Mouse (Mus musculus): ENCODE data around the gene Ndufv2. TPM values are rescaled to one million over a fixed set of nuclear protein-coding genes. Genes with fewer than 3 reads are reported as not detected.

Gene Ndufv2
- polyA plus RNA-seq, 1 experiment from 2014 or later, result 239 TPM

DNA sequence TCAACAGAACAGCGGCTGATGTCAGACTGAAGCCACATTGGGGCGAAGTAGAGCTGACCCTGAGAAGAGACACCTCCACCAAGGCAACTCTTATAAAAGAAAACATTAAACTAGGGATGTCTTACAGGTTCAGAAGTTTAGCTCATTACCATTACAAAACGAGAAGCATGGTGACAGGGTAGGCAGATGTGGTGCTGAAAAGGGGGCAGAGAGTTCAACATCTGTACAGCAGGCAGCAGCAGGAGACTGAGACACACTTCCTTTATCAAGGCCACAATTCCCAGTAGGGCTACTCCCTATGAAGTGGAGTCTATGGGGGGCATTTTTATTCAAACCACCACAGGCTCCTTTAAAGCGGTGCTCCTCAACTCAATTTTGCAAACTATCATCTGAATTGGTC, 6.8 kb upstream of the Ndufv2 start:
- H3K4me2 ChIP-seq (replicated peaks; ENCODE audit: low read depth, low read length), result no peak overlapping the region
- no peak overlapping the region for H3K4me3 ChIP-seq (ENCODE audit: low read depth, low read length)
- no peaks in the 10 kb centered on the region; the same call in 1 of the 2 replicates for H3K4me1 ChIP-seq (ENCODE audit: insufficient read depth, low read depth, low read length)
- DNase-seq (ENCODE audit: low spot score), result no peak
- H3K36me3 ChIP-seq (ENCODE audit: insufficient read depth, low read length), result no peaks in the 10 kb centered on the region
- no peaks in the 10 kb centered on the region for H3K9me3 ChIP-seq (ENCODE audit: low read length)
- no peaks in the 10 kb centered on the region for H3K27me3 ChIP-seq (replicated peaks; ENCODE audit: insufficient read depth, low read length)
- H3K27ac ChIP-seq (ENCODE audit: low read length), result no peak overlapping the region
- ATAC-seq, result no peak
- 85% methylated on average over 4 of the region's 4 CpGs for WGBS
- no peak for TF ChIP-seq EP300 (IDR thresholded peaks at IDR 0.05)
- no peak for TF ChIP-seq CTCF (IDR thresholded peaks at IDR 0.05)
- no peak overlapping the region for H3K9ac ChIP-seq (replicated peaks; ENCODE audit: low read depth)

DNA sequence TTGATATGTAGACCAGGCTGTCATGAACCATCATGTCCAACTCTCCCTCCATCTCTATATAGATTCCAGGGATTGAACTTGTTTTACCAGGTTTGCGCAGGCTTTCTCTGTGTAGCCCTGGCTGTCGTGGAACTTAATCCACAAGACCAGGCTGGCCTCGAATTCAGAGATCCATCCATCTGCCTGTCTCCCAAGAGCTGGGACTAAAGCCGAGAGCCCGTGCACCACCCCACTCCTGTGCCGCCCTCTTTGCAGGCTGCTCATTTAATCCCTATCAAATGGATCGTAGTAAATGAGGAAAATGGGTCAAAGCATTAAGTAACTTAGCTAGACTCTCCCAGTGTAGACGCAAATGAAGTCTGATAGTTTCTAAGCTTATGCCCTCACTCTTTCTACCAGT, 6.1 kb upstream of the Ndufv2 start:
- H3K27me3 ChIP-seq (replicated peaks; ENCODE audit: insufficient read depth, low read length), result no peaks in the 10 kb centered on the region
- 60% methylated on average over 8 of the region's 8 CpGs for WGBS
- TF ChIP-seq EP300 (IDR thresholded peaks at IDR 0.05) (no peak), CTCF (IDR thresholded peaks at IDR 0.05) (no peak)
- H3K4me1 ChIP-seq (ENCODE audit: insufficient read depth, low read depth, low read length), result no peaks in the 10 kb centered on the region; the same call in 1 of the 2 replicates
- DNase-seq (ENCODE audit: low spot score), result no peak
- H3K4me2 ChIP-seq (replicated peaks; ENCODE audit: low read depth, low read length), result no peak overlapping the region
- H3K9me3 ChIP-seq (ENCODE audit: low read length), result no peaks in the 10 kb centered on the region
- no peak overlapping the region for H3K27ac ChIP-seq (ENCODE audit: low read length)
- no peaks in the 10 kb centered on the region for H3K36me3 ChIP-seq (ENCODE audit: insufficient read depth, low read length)
- no peak overlapping the region for H3K4me3 ChIP-seq (ENCODE audit: low read depth, low read length)
- ATAC-seq, result no peak
- H3K9ac ChIP-seq (replicated peaks; ENCODE audit: low read depth), result no peak overlapping the region

DNA sequence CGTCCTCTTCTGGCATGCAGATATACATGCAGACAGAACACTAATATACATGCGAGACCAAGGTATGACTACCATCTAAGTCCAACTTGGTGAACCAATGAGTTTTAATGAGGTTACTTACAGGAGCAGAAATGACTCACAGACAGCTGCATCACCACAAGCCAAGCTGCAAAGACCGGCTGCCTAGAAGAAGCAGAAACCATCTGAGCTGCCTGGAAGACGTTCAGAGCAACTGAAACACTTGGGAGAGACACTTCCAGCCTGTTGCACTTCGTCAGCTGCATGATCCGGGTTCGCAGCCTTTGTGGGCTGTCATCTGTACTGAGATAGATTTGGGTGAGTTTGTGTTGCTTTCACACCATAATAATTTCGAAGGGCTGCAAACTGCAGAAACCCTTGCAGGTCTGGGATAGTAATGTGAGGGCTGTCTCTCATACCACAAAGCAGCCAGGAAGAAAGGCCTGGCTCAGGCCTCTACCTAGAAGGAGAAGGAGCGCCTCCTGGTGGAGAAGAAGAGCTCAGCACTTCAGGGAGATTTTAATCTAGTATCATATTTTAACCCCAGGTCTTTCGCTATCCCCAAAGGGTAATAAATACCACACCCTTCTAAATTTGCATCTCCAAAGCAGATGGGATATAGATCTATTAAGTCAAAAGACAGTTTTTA, 5.4 kb upstream of the Ndufv2 start:
- no peaks in the 10 kb centered on the region for H3K27me3 ChIP-seq (replicated peaks; ENCODE audit: insufficient read depth, low read length)
- no peaks in the 10 kb centered on the region for H3K4me1 ChIP-seq (ENCODE audit: insufficient read depth, low read depth, low read length)
- 44% methylated on average over 10 of the region's 10 CpGs for WGBS
- no peak overlapping the region for H3K9ac ChIP-seq (replicated peaks; ENCODE audit: low read depth)
- peak; percentile 88 for TF ChIP-seq CTCF (IDR thresholded peaks at IDR 0.05)
- TF ChIP-seq EP300 (IDR thresholded peaks at IDR 0.05), result no peak
- H3K9me3 ChIP-seq (ENCODE audit: low read length), result no peaks in the 10 kb centered on the region
- no peak overlapping the region for H3K27ac ChIP-seq (ENCODE audit: low read length)
- peak; percentile 88 for DNase-seq (ENCODE audit: low spot score)
- no peak overlapping the region for H3K4me3 ChIP-seq (ENCODE audit: low read depth, low read length)
- no peaks in the 10 kb centered on the region for H3K36me3 ChIP-seq (ENCODE audit: insufficient read depth, low read length)
- no peak for ATAC-seq
- H3K4me2 ChIP-seq (replicated peaks; ENCODE audit: low read depth, low read length), result no peak overlapping the region

DNA sequence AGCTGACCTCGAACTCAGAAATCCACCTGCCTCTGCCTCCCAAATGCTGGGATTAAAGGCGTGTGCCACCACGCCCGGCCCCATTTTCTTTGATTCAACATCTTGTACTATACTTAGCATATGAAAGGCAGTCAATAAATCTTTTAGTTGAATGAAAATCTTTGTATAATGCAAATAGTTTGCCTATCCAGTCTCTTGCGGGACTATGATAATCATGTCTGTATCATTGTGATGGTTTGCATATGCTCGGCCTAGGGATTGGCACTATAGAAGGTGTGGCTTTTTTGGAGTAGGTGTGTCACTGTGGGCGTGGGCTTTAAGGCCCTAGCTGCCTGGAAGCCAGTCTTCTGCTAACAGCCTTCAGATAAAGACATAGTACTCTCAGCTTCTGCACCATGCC, 2.7 kb upstream of the Ndufv2 start:
- no peaks in the 10 kb centered on the region for H3K9me3 ChIP-seq (ENCODE audit: low read length)
- peaks cover 6% of the 10 kb centered on the region; the same call in 1 of the 2 replicates for H3K4me1 ChIP-seq (ENCODE audit: insufficient read depth, low read depth, low read length)
- H3K27me3 ChIP-seq (replicated peaks; ENCODE audit: insufficient read depth, low read length), result no peaks in the 10 kb centered on the region
- no peak for ATAC-seq
- 83% methylated on average over 7 of the region's 7 CpGs for WGBS
- TF ChIP-seq CTCF (IDR thresholded peaks at IDR 0.05) (no peak), EP300 (IDR thresholded peaks at IDR 0.05) (no peak)
- H3K36me3 ChIP-seq (ENCODE audit: insufficient read depth, low read length), result no peaks in the 10 kb centered on the region
- DNase-seq (ENCODE audit: low spot score), result no peak
- H3K27ac ChIP-seq (ENCODE audit: low read length), result no peak overlapping the region
- H3K9ac ChIP-seq (replicated peaks; ENCODE audit: low read depth), result no peak overlapping the region
- H3K4me2 ChIP-seq (replicated peaks; ENCODE audit: low read depth, low read length), result no peak overlapping the region
- no peak overlapping the region for H3K4me3 ChIP-seq (ENCODE audit: low read depth, low read length)

DNA sequence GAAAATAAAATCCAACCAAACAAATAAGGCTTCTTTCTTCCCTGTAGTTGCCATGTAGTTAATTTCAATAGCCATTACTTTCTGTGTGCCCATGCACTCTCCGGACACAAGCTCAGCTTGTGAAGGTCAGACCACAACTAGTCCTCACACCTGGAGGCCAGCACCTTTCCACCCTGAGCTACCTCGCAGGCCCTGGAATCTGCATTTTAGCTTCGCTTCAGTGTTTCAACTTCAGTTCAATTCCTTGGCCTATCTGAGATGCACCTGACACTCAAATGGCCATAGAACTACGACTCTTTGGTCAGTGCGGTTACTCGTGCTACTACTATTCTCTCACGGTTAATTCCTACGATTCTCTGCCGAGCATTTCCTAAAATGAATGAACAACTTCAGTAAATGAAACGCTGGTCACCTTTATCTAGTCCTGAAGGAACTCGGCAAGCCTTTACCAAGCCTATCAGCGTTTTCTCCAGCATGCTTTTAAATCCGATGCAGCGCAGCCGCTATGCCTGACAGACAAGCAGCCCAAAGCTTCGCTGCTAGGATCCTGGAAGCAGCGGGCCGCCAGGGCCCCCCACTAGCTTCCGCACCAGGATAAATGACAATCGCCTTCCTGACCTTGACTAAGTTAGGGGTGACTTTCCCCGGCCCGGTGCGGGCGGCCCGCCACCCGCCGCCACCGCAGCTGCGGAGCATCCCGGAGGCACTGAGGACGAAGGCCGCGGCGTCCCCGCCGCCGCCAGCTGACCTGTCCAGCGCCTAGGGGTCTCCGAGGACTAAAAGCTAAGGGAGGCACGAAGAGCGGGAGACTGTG, 586 bp downstream of the Ndufv2 start:
- Histone ChIP-seq H3K9ac (replicated peaks; ENCODE audit: low read depth) (peak overlapping the region; percentile 92), H3K4me2 (replicated peaks; ENCODE audit: low read depth, low read length) (peak overlapping the region; percentile 75), H3K27me3 (replicated peaks; ENCODE audit: insufficient read depth, low read length) (no peaks in the 10 kb centered on the region), H3K9me3 (ENCODE audit: low read length) (no peaks in the 10 kb centered on the region), H3K4me3 (ENCODE audit: low read depth, low read length) (peak overlapping the region; percentile 85), H3K4me1 (ENCODE audit: insufficient read depth, low read depth, low read length) (peaks cover 6% of the 10 kb centered on the region; the same call in 1 of the 2 replicates), H3K36me3 (ENCODE audit: insufficient read depth, low read length) (no peaks in the 10 kb centered on the region), H3K27ac (ENCODE audit: low read length) (peak overlapping the region; percentile 89)
- WGBS, result 1% methylated on average over 39 of the region's 41 CpGs
- TF ChIP-seq EP300 (IDR thresholded peaks at IDR 0.05), result no peak
- 0 out of 2 replicates have a peak, but pooled peaks have one; percentile 1 for TF ChIP-seq CTCF (IDR thresholded peaks at IDR 0.05)
- peak; percentile 31 for ATAC-seq
- DNase-seq (ENCODE audit: low spot score), result peak; percentile 22

DNA sequence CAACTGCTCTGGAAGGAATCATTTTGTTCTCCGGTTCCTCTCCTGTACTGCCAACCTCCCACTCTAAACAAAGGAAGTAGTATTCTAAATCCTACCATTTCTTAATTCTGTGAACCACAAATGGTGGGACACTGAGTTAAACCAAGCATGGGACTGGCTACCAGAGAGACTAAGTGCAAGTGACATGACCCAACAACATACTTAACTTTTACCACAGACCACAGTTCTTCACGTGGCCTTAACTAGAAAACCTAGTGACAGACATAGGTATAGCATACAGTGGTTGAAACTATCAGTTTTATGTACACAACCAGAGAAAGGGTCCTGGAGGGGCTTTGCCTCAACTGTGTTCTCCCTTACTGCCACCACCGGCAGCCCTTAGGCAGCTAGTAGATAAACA, 8.7 kb downstream of the Ndufv2 start:
- Histone ChIP-seq H3K9ac (replicated peaks; ENCODE audit: low read depth) (no peak overlapping the region), H3K9me3 (ENCODE audit: low read length) (no peaks in the 10 kb centered on the region), H3K4me2 (replicated peaks; ENCODE audit: low read depth, low read length) (no peak overlapping the region), H3K27ac (ENCODE audit: low read length) (no peak overlapping the region), H3K36me3 (ENCODE audit: insufficient read depth, low read length) (no peaks in the 10 kb centered on the region; the same call in 1 of the 2 replicates), H3K27me3 (replicated peaks; ENCODE audit: insufficient read depth, low read length) (no peaks in the 10 kb centered on the region), H3K4me1 (ENCODE audit: insufficient read depth, low read depth, low read length) (no peaks in the 10 kb centered on the region), H3K4me3 (ENCODE audit: low read depth, low read length) (no peak overlapping the region)
- DNase-seq (ENCODE audit: low spot score) (no peak), ATAC-seq (no peak)
- 54% methylated on average over 3 of the region's 3 CpGs for WGBS
- no peak for TF ChIP-seq CTCF (IDR thresholded peaks at IDR 0.05)
- no peak for TF ChIP-seq EP300 (IDR thresholded peaks at IDR 0.05)
